Mouse (Mus musculus): ENCODE data around the gene Adcy5. TPM values are rescaled to one million over a fixed set of nuclear protein-coding genes. Genes with fewer than 3 reads are reported as not detected.

Adcy5 gene
- total and polyA plus RNA-seq, 3 experiments, result under 0.01 to 0.08 TPM; not detected in 1

DNA sequence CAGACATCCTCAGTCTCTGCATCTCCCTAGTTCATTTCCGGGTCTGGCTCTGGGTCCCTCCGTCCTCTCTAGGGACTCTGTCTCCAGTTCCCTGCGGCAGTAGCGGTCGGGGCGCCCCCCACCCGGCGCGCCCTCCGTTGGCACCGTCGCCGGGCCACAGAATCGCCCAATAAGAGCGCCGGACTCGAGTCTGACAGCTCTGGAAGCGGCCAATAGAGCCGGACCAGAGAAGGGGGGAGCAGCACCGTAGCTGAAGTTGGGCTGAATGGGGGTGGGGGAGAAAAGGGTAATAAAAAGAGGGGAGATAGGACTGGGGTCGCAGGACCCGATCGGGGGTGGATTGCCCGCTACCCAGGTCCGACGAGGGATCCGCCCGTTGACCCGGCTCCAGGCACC is 434 bp upstream of the Adcy5 start:
- no peaks in the 10 kb centered on the region for H3K36me3 ChIP-seq (ENCODE audit: control insufficient read depth in 1 of 2, insufficient read depth in 2 of 2, low read length in 2 of 2)
- H3K4me3 ChIP-seq (ENCODE audit: control insufficient read depth in 1 of 2, insufficient read depth in 1 of 2, low read depth in 2 of 2, low read length in 2 of 2), result no peak overlapping the region
- no peak overlapping the region for H3K9ac ChIP-seq (ENCODE audit: control insufficient read depth, low read depth, low read length, poor library complexity, severe bottlenecking)
- DNase-seq (ENCODE audit: low read depth, low spot score), result no peak
- no peaks in the 10 kb centered on the region for H3K79me2 ChIP-seq (ENCODE audit: control insufficient read depth, insufficient read depth, low read length, poor library complexity)
- no peaks in the 10 kb centered on the region for H3K9me3 ChIP-seq (replicated peaks; ENCODE audit: insufficient read depth, low read length)
- no peak for TF ChIP-seq ZMIZ1 (IDR thresholded peaks at IDR 0.05; ENCODE audit: low read depth, low read length)
- no peaks in the 10 kb centered on the region for H3K4me1 ChIP-seq (ENCODE audit: control insufficient read depth in 1 of 2, insufficient read depth in 2 of 2, low read length in 2 of 2)
- no peak overlapping the region for H3K27ac ChIP-seq (ENCODE audit: control insufficient read depth, low read depth, low read length)
- H3K27me3 ChIP-seq (ENCODE audit: control insufficient read depth in 1 of 2, insufficient read depth in 2 of 2, low read length in 2 of 2), result no peaks in the 10 kb centered on the region

DNA sequence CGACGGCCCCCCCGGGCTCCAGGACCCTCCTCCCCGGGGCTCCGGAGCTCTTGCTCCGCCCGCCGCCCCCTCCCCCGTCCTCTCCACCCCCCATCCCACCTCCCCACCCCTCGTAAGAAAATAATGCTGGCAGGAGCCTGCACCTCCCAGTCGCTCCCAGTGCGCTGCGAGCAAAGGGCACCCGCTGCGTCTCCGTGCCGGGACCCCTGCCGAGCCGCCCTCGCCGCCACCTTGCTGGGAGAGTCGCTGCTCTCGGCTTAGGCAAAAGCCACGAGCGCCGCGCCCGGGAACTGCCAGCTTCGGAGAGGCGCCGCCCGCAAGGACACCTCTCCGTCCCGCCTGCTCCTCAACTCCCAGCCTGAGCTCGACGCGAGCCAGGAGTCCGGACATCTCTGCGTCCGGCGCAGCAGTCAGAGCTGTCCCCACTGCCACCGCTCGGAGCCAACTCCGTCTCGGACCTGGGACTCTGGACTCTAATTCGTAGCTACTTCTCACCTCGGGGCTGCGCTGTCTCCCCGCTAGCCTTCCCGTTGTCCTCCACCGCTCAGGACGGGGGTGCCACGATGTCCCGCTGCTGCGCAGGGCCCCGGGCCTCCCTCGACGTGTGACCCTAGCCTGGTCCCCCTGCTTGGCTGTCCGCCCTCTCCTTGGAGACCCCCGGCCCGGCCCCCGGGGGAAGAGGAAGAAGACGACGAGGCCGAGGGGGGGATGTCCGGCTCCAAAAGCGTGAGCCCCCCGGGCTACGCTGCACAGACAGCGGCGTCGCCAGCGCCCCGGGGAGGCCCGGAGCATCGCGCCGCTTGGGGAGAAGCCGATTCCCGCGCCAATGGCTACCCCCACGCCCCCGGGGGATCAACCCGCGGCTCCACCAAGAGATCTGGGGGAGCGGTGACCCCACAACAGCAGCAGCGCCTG is 971 bp downstream of the Adcy5 start:
- no peak overlapping the region for H3K27ac ChIP-seq (ENCODE audit: control insufficient read depth, low read depth, low read length)
- H3K36me3 ChIP-seq (ENCODE audit: control insufficient read depth in 1 of 2, insufficient read depth in 2 of 2, low read length in 2 of 2), result no peaks in the 10 kb centered on the region
- no peak for DNase-seq (ENCODE audit: low read depth, low spot score)
- H3K9ac ChIP-seq (ENCODE audit: control insufficient read depth, low read depth, low read length, poor library complexity, severe bottlenecking), result no peak overlapping the region
- H3K79me2 ChIP-seq (ENCODE audit: control insufficient read depth, insufficient read depth, low read length, poor library complexity), result no peaks in the 10 kb centered on the region
- no peak overlapping the region for H3K4me3 ChIP-seq (ENCODE audit: control insufficient read depth in 1 of 2, insufficient read depth in 1 of 2, low read depth in 2 of 2, low read length in 2 of 2)
- no peaks in the 10 kb centered on the region for H3K27me3 ChIP-seq (ENCODE audit: control insufficient read depth in 1 of 2, insufficient read depth in 2 of 2, low read length in 2 of 2)
- TF ChIP-seq RCOR1 (IDR thresholded peaks at IDR 0.05; ENCODE audit: low read depth, low read length), result no peak
- TF ChIP-seq MEF2A (IDR thresholded peaks at IDR 0.05; ENCODE audit: extremely low read depth, insufficient replicate concordance, low read depth, low read length, poor library complexity, severe bottlenecking), result no peak
- no peak for TF ChIP-seq MXI1 (IDR thresholded peaks at IDR 0.05; ENCODE audit: low read depth, low read length)
- TF ChIP-seq GABPA (IDR thresholded peaks at IDR 0.05; ENCODE audit: low read depth, low read length), result no peak
- TF ChIP-seq USF1 (IDR thresholded peaks at IDR 0.05; ENCODE audit: low read depth, low read length), result no peak
- TF ChIP-seq POLR2AphosphoS5 (IDR thresholded peaks at IDR 0.05; ENCODE audit: borderline replicate concordance, low read depth, low read length), result no peak
- no peak for TF ChIP-seq POLR2AphosphoS2 (IDR thresholded peaks at IDR 0.05; ENCODE audit: low read length)
- no peak for TF ChIP-seq HCFC1 (IDR thresholded peaks at IDR 0.05; ENCODE audit: low read depth, low read length)
- no peak for TF ChIP-seq NRF1 (IDR thresholded peaks at IDR 0.05; ENCODE audit: insufficient read depth, low read depth, low read length, poor library complexity, severe bottlenecking)
- no peak for TF ChIP-seq TAL1 (IDR thresholded peaks at IDR 0.05; ENCODE audit: low read length)
- no peak for TF ChIP-seq MAZ (IDR thresholded peaks at IDR 0.05; ENCODE audit: low read depth, low read length)
- no peak for TF ChIP-seq NELFE (IDR thresholded peaks at IDR 0.05; ENCODE audit: low read depth, low read length)
- TF ChIP-seq MAX (IDR thresholded peaks at IDR 0.05; ENCODE audit: low read length), result no peak
- no peak for TF ChIP-seq ZMIZ1 (IDR thresholded peaks at IDR 0.05; ENCODE audit: low read depth, low read length)
- no peak for TF ChIP-seq USF2 (IDR thresholded peaks at IDR 0.05; ENCODE audit: borderline replicate concordance in 1 of 2, insufficient read depth in 1 of 2, low read depth in 1 of 2, low read length in 2 of 2)
- TF ChIP-seq TCF12 (IDR thresholded peaks at IDR 0.05; ENCODE audit: low read depth, low read length), result no peak
- TF ChIP-seq E2F4 (IDR thresholded peaks at IDR 0.05; ENCODE audit: borderline replicate concordance, low read depth, low read length), result no peak
- no peak for TF ChIP-seq CTCF (IDR thresholded peaks at IDR 0.05 in 2 of 3, conservative IDR thresholded peaks at IDR 0.05 in 1 of 3; ENCODE audit: control insufficient read depth in 1 of 3, insufficient read depth in 1 of 3, low read depth in 2 of 3, low read length in 3 of 3, poor library complexity in 1 of 3, severe bottlenecking in 1 of 3)
- no peak for TF ChIP-seq MAFK (IDR thresholded peaks at IDR 0.05; ENCODE audit: borderline replicate concordance, low read depth, low read length)
- H3K9me3 ChIP-seq (replicated peaks; ENCODE audit: insufficient read depth, low read length), result no peaks in the 10 kb centered on the region
- H3K4me1 ChIP-seq (ENCODE audit: control insufficient read depth in 1 of 2, insufficient read depth in 2 of 2, low read length in 2 of 2), result no peaks in the 10 kb centered on the region

All from MEL (cell line).